Mouse (Mus musculus): ENCODE measurements at regions not wholly inside any gene's neighbourhood (a gene's known extent, or its start where the extent isn't known, plus 50 kb on each side); places are given as distances from the start of the nearest gene placed in this dataset.

GRCm38 (mm10) chr2:173334856-173335595 is 58.7 kb upstream of the Pmepa1 start:
- no peak for DNase-seq

GRCm38 (mm10) chr2:173335859-173336258 is 59.5 kb upstream of the Pmepa1 start:
- DNase-seq = no peak

GRCm38 (mm10) chr2:173337666-173338065 is 61.3 kb upstream of the Pmepa1 start:
- no peak for DNase-seq

- DNase-seq = no peak
These were observed 62.3 kb upstream of the Pmepa1 start for GRCm38 (mm10) chr2:173338671-173339070.

- no peak for DNase-seq
These were observed 62.9 kb upstream of the Pmepa1 start for GRCm38 (mm10) chr2:173339211-173339610.

- no peak for DNase-seq
These were observed 63.8 kb upstream of the Pmepa1 start for GRCm38 (mm10) chr2:173340044-173340601.

GRCm38 (mm10) chr2:173342605-173343260 is 66.4 kb upstream of the Pmepa1 start:
- no peak for DNase-seq

- no peak for DNase-seq
These were observed 67.3 kb upstream of the Pmepa1 start for GRCm38 (mm10) chr2:173343665-173344064.

GRCm38 (mm10) chr2:173344221-173344620 is 67.9 kb upstream of the Pmepa1 start:
- no peak for DNase-seq

GRCm38 (mm10) chr2:173347341-173347740 is 71.0 kb upstream of the Pmepa1 start:
- no peak for DNase-seq

- no peak for DNase-seq
These were observed 72.4 kb upstream of the Pmepa1 start for GRCm38 (mm10) chr2:173348757-173349156.

GRCm38 (mm10) chr2:173349510-173349909 is 73.2 kb upstream of the Pmepa1 start:
- DNase-seq = no peak

- DNase-seq = no peak
These were observed 73.6 kb upstream of the Pmepa1 start for GRCm38 (mm10) chr2:173349910-173350309.

- no peak for DNase-seq
These were observed 74.1 kb upstream of the Pmepa1 start for GRCm38 (mm10) chr2:173350405-173350804.

- DNase-seq = no peak
These were observed 74.5 kb upstream of the Pmepa1 start for GRCm38 (mm10) chr2:173350831-173351230.

- DNase-seq = no peak
These were observed 75.8 kb upstream of the Pmepa1 start for GRCm38 (mm10) chr2:173351831-173352755.

GRCm38 (mm10) chr2:173352756-173353139 is 76.4 kb upstream of the Pmepa1 start:
- DNase-seq = no peak

GRCm38 (mm10) chr2:173353435-173354241 is 77.3 kb upstream of the Pmepa1 start:
- no peak for DNase-seq

GRCm38 (mm10) chr2:173356786-173357185 is 80.5 kb upstream of the Pmepa1 start:
- DNase-seq = no peak

- DNase-seq = no peak
These were observed 89.3 kb upstream of the Pmepa1 start for GRCm38 (mm10) chr2:173365441-173366166.

- DNase-seq = no peak
These were observed 90.4 kb upstream of the Pmepa1 start for GRCm38 (mm10) chr2:173366734-173367133.

- no peak for DNase-seq
These were observed 92.6 kb upstream of the Pmepa1 start for GRCm38 (mm10) chr2:173368899-173369298.
